Mouse (Mus musculus) cerebellum, adult 2 months (tissue): ENCODE measurements at regions not wholly inside any gene's neighbourhood (a gene's known extent, or its start where the extent isn't known, plus 50 kb on each side); places are given as distances from the start of the nearest gene placed in this dataset.

Experiments used
- CTCF ChIP-seq: fragments of 200-500 bp; IDR thresholded peaks from 2 replicates; pipeline ENCODE4 v1.5.1; 2011; ENCODE audit warnings: low read depth, mild to moderate bottlenecking, control low read depth, low read length, moderate library complexity, borderline replicate concordance; ENCODE audit not compliant: insufficient read depth
- POLR2A ChIP-seq: fragments of 200-500 bp; IDR thresholded peaks from 2 replicates; pipeline ENCODE4 v1.6.1; 2011; ENCODE audit warnings: low read length, control low read depth, borderline replicate concordance; ENCODE audit not compliant: insufficient read depth

DNA sequence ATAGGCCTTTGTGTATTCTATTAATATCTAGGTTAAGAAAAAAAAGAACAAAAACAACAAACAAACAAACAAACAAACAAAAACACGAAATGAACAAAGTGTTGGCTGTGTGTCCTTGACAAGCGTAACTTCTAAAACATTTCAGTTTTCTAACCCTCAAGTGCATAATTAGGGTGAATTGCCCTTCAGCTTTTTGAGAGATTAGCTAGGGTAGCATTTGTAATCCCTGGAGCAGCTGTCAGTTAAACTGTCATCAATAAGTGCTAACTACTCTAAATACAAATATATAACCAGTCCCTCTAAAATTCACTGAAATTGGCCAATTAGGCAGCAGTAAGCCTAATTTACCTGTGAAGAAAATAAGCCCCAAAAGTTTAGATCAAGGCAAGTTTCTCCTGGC is 467.6 kb downstream of the Gabrg2 start:
- TF ChIP-seq POLR2A (no peak), CTCF (no peak)
